Mouse (Mus musculus) embryonic facial prominence, embryonic 12.5 days (tissue): ENCODE results near the gene Imp4. TPM values are rescaled to one million over a fixed set of nuclear protein-coding genes. Genes with fewer than 3 reads are reported as not detected.

ENCODE experiments used
- ATAC-seq: fragments of 200-750 bp; cut with Nextera tagmentation; 2 replicates; pipeline ENCODE4 v1.8.0; 2017; ENCODE audit not compliant: insufficient number of reproducible peaks, insufficient read depth, low FRiP score, low TSS enrichment
- H3K27ac ChIP-seq: fragments of 300-500 bp; sonication (generic); 2 replicates; pipeline ENCODE4 v1.5.1; 2016; ENCODE audit warnings: mild to moderate bottlenecking
- H3K27me3 ChIP-seq: fragments of 300-500 bp; sonication (generic); 2 replicates; pipeline ENCODE4 v1.6.1; 2016; ENCODE audit warnings: mild to moderate bottlenecking, moderate library complexity
- H3K36me3 ChIP-seq: fragments of 300-500 bp; sonication (generic); 2 replicates; pipeline ENCODE4 v1.6.1; 2016; ENCODE audit warnings: mild to moderate bottlenecking
- H3K4me1 ChIP-seq: fragments of 300-500 bp; sonication (generic); 2 replicates; pipeline ENCODE4 v1.6.1; 2016
- H3K4me2 ChIP-seq: fragments of 300-500 bp; sonication (generic); replicated peaks from 2 replicates; pipeline ENCODE4 v1.6.1; 2016; ENCODE audit warnings: mild to moderate bottlenecking, moderate library complexity
- H3K4me3 ChIP-seq: fragments of 300-500 bp; sonication (generic); 2 replicates; pipeline ENCODE4 v1.5.1; 2016; ENCODE audit warnings: mild to moderate bottlenecking
- H3K9ac ChIP-seq: fragments of 300-500 bp; sonication (generic); 2 replicates; pipeline ENCODE4 v1.6.1; 2016; ENCODE audit warnings: mild to moderate bottlenecking, moderate library complexity
- H3K9me3 ChIP-seq: fragments of 300-500 bp; sonication (generic); 2 replicates; pipeline ENCODE4 v1.6.1; 2016; ENCODE audit warnings: mild to moderate bottlenecking, moderate library complexity
- WGBS: fragments of 180-500 bp; shearing (Covaris S2); methylation state at CpG from one replicate; pipeline ENCODE4 v1.1.7; 2016; 5-methylcytosine and 5-hydroxymethylcytosine counted together
- microRNA-seq: library from miRNA; unstranded; fragments of <30 nt; microRNA quantifications from one replicate; pipeline ENCODE4, GENCODE M21; 2017
- polyA plus RNA-seq: library from polyadenylated mRNA; unstranded; fragments of >200 nt; fragmentation: Nextera tagmentation; extraction: Ambion mirVana; gene quantifications from 2 replicates; pipeline ENCODE4 v1.2.1, GENCODE M21; 2016

Imp4 gene
- polyA plus RNA-seq, 1 experiment from 2014 or later = 88.4 TPM

GRCm38 (mm10) chr1:34487383-34487782 is 47.7 kb downstream of the Imp4 start:
- Histone ChIP-seq H3K4me2 (no peak overlapping the region), H3K4me1 (no peaks in the 10 kb centered on the region), H3K9ac (no peak overlapping the region), H3K9me3 (no peaks in the 10 kb centered on the region), H3K27ac (no peak overlapping the region), H3K4me3 (no peak overlapping the region), H3K36me3 (no peaks in the 10 kb centered on the region), H3K27me3 (0 out of 2 replicates have a peak, but pooled peaks cover 4% of the 10 kb centered on the region)
- ATAC-seq = no peak
- 87% methylated on average over 3 of the region's 3 CpGs for WGBS

- no peak for ATAC-seq
- Histone ChIP-seq H3K4me2 (no peak overlapping the region), H3K27me3 (0 out of 2 replicates have a peak, but pooled peaks cover 4% of the 10 kb centered on the region), H3K4me1 (no peaks in the 10 kb centered on the region), H3K9ac (no peak overlapping the region), H3K36me3 (no peaks in the 10 kb centered on the region), H3K4me3 (no peak overlapping the region), H3K9me3 (no peaks in the 10 kb centered on the region), H3K27ac (no peak overlapping the region)
- 88% methylated on average over 6 of the region's 6 CpGs for WGBS
Measured at GRCm38 (mm10) chr1:34489852-34490541, 50.3 kb downstream of the Imp4 start.

GRCm38 (mm10) chr1:34491480-34491879 is 51.8 kb downstream of the Imp4 start:
- WGBS = 80% methylated on average over 4 of the region's 4 CpGs
- Histone ChIP-seq H3K36me3 (no peaks in the 10 kb centered on the region), H3K4me3 (no peak overlapping the region), H3K4me2 (no peak overlapping the region), H3K27me3 (no peaks in the 10 kb centered on the region), H3K4me1 (no peaks in the 10 kb centered on the region), H3K27ac (no peak overlapping the region), H3K9me3 (no peaks in the 10 kb centered on the region), H3K9ac (no peak overlapping the region)
- ATAC-seq = no peak

Small RNAs within 50 kb of the gene (microRNA-seq; reads per million reads assigned to microRNA genes)
- gene Mir5103 = 5.4 reads per million, percentile 20 among the genes with 10 or more reads in this experiment

Other genes starting within 250 kb of the Imp4 start
- 51.0 and 52.1 TPM in 2 replicates for gene Ccdc115, start 179 bp upstream of the Imp4 start, polyA plus RNA-seq
- 9.9 and 14.1 TPM in 2 replicates for gene Ptpn18, start 19.9 kb downstream of the Imp4 start, polyA plus RNA-seq
- gene Prss39, start 58.6 kb downstream of the Imp4 start, polyA plus RNA-seq = not detected in 2 replicates
- 0.22 and 0.36 TPM in 2 replicates for gene Cfc1, start 95.8 kb downstream of the Imp4 start, polyA plus RNA-seq
- not detected in 2 replicates for gene Prss40, start 121.1 kb downstream of the Imp4 start, polyA plus RNA-seq
- 0.87 and 1.5 TPM in 2 replicates for gene Amer3, start 139.8 kb downstream of the Imp4 start, polyA plus RNA-seq